Mouse (Mus musculus) Patski (cell line): Measurements from ENCODE around the gene 4930442H23Rik. TPM values are rescaled to one million over a fixed set of nuclear protein-coding genes. Genes with fewer than 3 reads are reported as not detected.

Source experiments
- ATAC-seq: fragments of 100-300 bp; one replicate; pipeline ENCODE4 v1.8.0; 2021
- CTCF ChIA-PET: fragments of 350-600 bp; sonication (Branson Sonifier 250); formaldehyde crosslinking; loops from one replicate; lab custom pipeline; 2022; ENCODE audit warnings: inconsistent platforms; lab: Charles Lee
- POLR2A ChIA-PET: fragments of 350-600 bp; sonication (Branson Sonifier 250); formaldehyde crosslinking; loops from one replicate; lab custom pipeline; 2022; ENCODE audit warnings: antibody characterized with exemption, inconsistent platforms; lab: Charles Lee
- DNase-seq: peaks from one replicate; pipeline ENCODE4 v3.0.0-alpha.2; 2011; ENCODE audit warnings: low read depth, low spot score
- H3K27me3 ChIP-seq: fragments of 371-371 bp; one replicate; pipeline ENCODE4 v1.5.1; 2021
- CTCF ChIP-seq: fragments of 100-300 bp; IDR thresholded peaks from one replicate; pipeline ENCODE4 v1.5.1; 2021
- in situ Hi-C: fragments of 300-500 bp; cut with MboI; formaldehyde crosslinking; loops from 3 replicates; pipeline ENCODE4 v1.11.1; 2018; ENCODE audit warnings: low pct_unique_long_range_greater_than_20kb, mixed read lengths
- polyA plus RNA-seq: library from polyadenylated mRNA; unstranded; gene quantifications from one replicate; pipeline ENCODE4 v1.2.3, GENCODE M21; 2021

The 4930442H23Rik gene
- polyA plus RNA-seq, 1 experiment from 2014 or later, result 0.50 TPM

GRCm38 (mm10) chr10:81216810-81217209, 33.2 kb upstream of the 4930442H23Rik start:
- ATAC-seq (no peak), DNase-seq (no peak)
- POLR2A ChIA-PET, result interaction anchor here (0.5 to 2.2 kb wide), 4 partner anchors 8 to 46 kb away, joined by 3 to 4 read pairs (median 4); partner anchors contain the start of gene Zfr2
- TF ChIP-seq CTCF, result no peak
- in situ Hi-C loops, result no loop called here
- no peaks in the 10 kb centered on the region for H3K27me3 ChIP-seq
- CTCF ChIA-PET, result interaction anchor here (0.9 to 4.8 kb wide), 7 partner anchors 9 to 27 kb away, joined by 3 to 23 read pairs (median 17); no protein-coding TSS in a partner anchor

GRCm38 (mm10) chr10:81216260-81216659, 32.6 kb upstream of the 4930442H23Rik start:
- TF ChIP-seq CTCF, result no peak
- ATAC-seq (no peak), DNase-seq (no peak)
- CTCF ChIA-PET, result interaction anchor here (0.8 to 4.8 kb wide), 7 partner anchors 11 to 27 kb away, joined by 3 to 23 read pairs (median 17); no protein-coding TSS in a partner anchor
- POLR2A ChIA-PET, result interaction anchor here (0.5 kb wide), 1 partner anchor 45 kb away, joined by 3 read pairs; no protein-coding TSS in a partner anchor
- in situ Hi-C loops, result no loop called here
- no peaks in the 10 kb centered on the region for H3K27me3 ChIP-seq

- CTCF ChIA-PET, result interaction anchor here (0.9 to 1.6 kb wide), 4 partner anchors 8 to 34 kb away, joined by 3 to 5 read pairs (median 4); no protein-coding TSS in a partner anchor
- POLR2A ChIA-PET, result interaction anchor here (1.2 kb wide), 1 partner anchor 21 kb away, joined by 3 read pairs; the partner anchor contains the start of gene Atcay
- H3K27me3 ChIP-seq, result no peaks in the 10 kb centered on the region
- TF ChIP-seq CTCF, result no peak
- in situ Hi-C loops, result no loop called here
- DNase-seq, result no peak
- no peak for ATAC-seq
Measured at GRCm38 (mm10) chr10:81210154-81210553, 26.5 kb upstream of the 4930442H23Rik start.

GRCm38 (mm10) chr10:81204137-81204536, 20.5 kb upstream of the 4930442H23Rik start:
- POLR2A ChIA-PET, result no interaction called here
- no peaks in the 10 kb centered on the region for H3K27me3 ChIP-seq
- TF ChIP-seq CTCF, result no peak
- no peak for ATAC-seq
- no peak for DNase-seq
- in situ Hi-C loops, result no loop called here
- CTCF ChIA-PET, result interaction anchor here (0.9 kb wide), 1 partner anchor 13 kb away, joined by 3 read pairs; no protein-coding TSS in a partner anchor

- ATAC-seq (no peak), DNase-seq (no peak)
- no peaks in the 10 kb centered on the region for H3K27me3 ChIP-seq
- in situ Hi-C loops, result no loop called here
- ChIA-PET CTCF (interaction anchor here (0.9 to 1.3 kb wide), 3 partner anchors 13 to 15 kb away, joined by 3 to 5 read pairs (median 4); no protein-coding TSS in a partner anchor), POLR2A (no interaction called here)
- no peak for TF ChIP-seq CTCF
Measured at GRCm38 (mm10) chr10:81202978-81203720, 19.5 kb upstream of the 4930442H23Rik start.

- ATAC-seq (no peak), DNase-seq (no peak)
- CTCF ChIA-PET, result interaction anchor here (1.1 to 1.3 kb wide), 2 partner anchors 13 to 16 kb away, joined by 3 read pairs; no protein-coding TSS in a partner anchor
- no peaks in the 10 kb centered on the region for H3K27me3 ChIP-seq
- POLR2A ChIA-PET, result no interaction called here
- in situ Hi-C loops, result no loop called here
- TF ChIP-seq CTCF, result no peak
Measured at GRCm38 (mm10) chr10:81201807-81202758, 18.4 kb upstream of the 4930442H23Rik start, which contains the start of gene Nmrk2. Gene Nmrk2, minus strand, starts transcription at chr10:81202051.

GRCm38 (mm10) chr10:81200605-81201287, 17.1 kb upstream of the 4930442H23Rik start:
- in situ Hi-C loops, result no loop called here
- ATAC-seq (no peak), DNase-seq (no peak)

GRCm38 (mm10) chr10:81200141-81200540, 16.5 kb upstream of the 4930442H23Rik start:
- no peak for ATAC-seq
- in situ Hi-C loops, result no loop called here
- TF ChIP-seq CTCF, result no peak
- DNase-seq, result no peak
- no peaks in the 10 kb centered on the region for H3K27me3 ChIP-seq
- POLR2A ChIA-PET, result no interaction called here
- CTCF ChIA-PET, result no interaction called here

More at GRCm38 (mm10) chr10:81200605-81201287, 17.1 kb upstream of the 4930442H23Rik start:
- ChIA-PET CTCF (no interaction called here), POLR2A (no interaction called here)
- H3K27me3 ChIP-seq, result no peaks in the 10 kb centered on the region
- TF ChIP-seq CTCF, result no peak

- in situ Hi-C loops, result no loop called here
- H3K27me3 ChIP-seq, result no peaks in the 10 kb centered on the region
Measured at GRCm38 (mm10) chr10:81198990-81199389, 15.3 kb upstream of the 4930442H23Rik start.

More at GRCm38 (mm10) chr10:81198990-81199389, 15.3 kb upstream of the 4930442H23Rik start:
- no peak for TF ChIP-seq CTCF
- DNase-seq (no peak), ATAC-seq (no peak)
- ChIA-PET POLR2A (no interaction called here), CTCF (interaction anchor here (1.9 to 2.7 kb wide), 2 partner anchors 17 to 25 kb away, joined by 7 to 21 read pairs; no protein-coding TSS in a partner anchor)
